Mouse (Mus musculus) myocyte (in vitro differentiated cells): Measurements from ENCODE around the gene Nbas.

ENCODE experiments used
- CEBPB ChIP-seq: IDR thresholded peaks from 2 replicates; pipeline ENCODE4 v1.6.1; 2011; ENCODE audit warnings: mild to moderate bottlenecking, moderate library complexity; ENCODE audit not compliant: poor library complexity, insufficient read depth, severe bottlenecking
- E2F4 ChIP-seq: IDR thresholded peaks from one replicate; pipeline ENCODE4 v1.6.1; 2011; ENCODE audit warnings: mild to moderate bottlenecking, control low read depth, moderate library complexity; ENCODE audit not compliant: insufficient read depth
- MYOD1 ChIP-seq, 3 experiments: IDR thresholded peaks; one replicate each; pipeline ENCODE4 v1.6.1; 2011; ENCODE audit warnings: control low read depth in 2 of 3, low read depth in 2 of 3, mild to moderate bottlenecking in 2 of 3, moderate library complexity in 1 of 3; ENCODE audit not compliant: insufficient read length in 2 of 3, control insufficient read depth in 1 of 3
- POLR2A ChIP-seq: IDR thresholded peaks from one replicate; pipeline ENCODE4 v1.6.1; 2011; ENCODE audit warnings: low read depth, mild to moderate bottlenecking, control low read depth, moderate library complexity; ENCODE audit not compliant: insufficient read length
- POLR2AphosphoS2 ChIP-seq: IDR thresholded peaks from one replicate; pipeline ENCODE4 v1.6.1; 2011; ENCODE audit warnings: low read depth, control low read depth; ENCODE audit not compliant: insufficient read length
- TCF12 ChIP-seq: IDR thresholded peaks from one replicate; pipeline ENCODE4 v1.6.1; 2011; ENCODE audit warnings: mild to moderate bottlenecking, control low read depth; ENCODE audit not compliant: poor library complexity, insufficient read depth, severe bottlenecking
- TCF3 ChIP-seq: IDR thresholded peaks from one replicate; pipeline ENCODE4 v1.6.1; 2011; ENCODE audit warnings: low read depth, control low read depth; ENCODE audit not compliant: insufficient read length
- USF1 ChIP-seq: IDR thresholded peaks from one replicate; pipeline ENCODE4 v1.6.1; 2011; ENCODE audit warnings: low read depth, mild to moderate bottlenecking, control low read depth, moderate library complexity

GRCm38 (mm10) chr12:13381580-13381979 lies 112.6 kb downstream of the Nbas start:
- TF ChIP-seq TCF12, result no peak
- TF ChIP-seq POLR2AphosphoS2, result no peak
- no peak for TF ChIP-seq E2F4
- TF ChIP-seq POLR2A, result no peak
- TF ChIP-seq USF1, result no peak
- no peak for TF ChIP-seq CEBPB
- no peak for TF ChIP-seq TCF3
- TF ChIP-seq MYOD1 (IDR thresholded peaks at IDR 0.05; ENCODE audit: control insufficient read depth in 1 of 3, insufficient read length in 2 of 3, low read depth in 2 of 3), result no peak
